Mouse (Mus musculus): ENCODE measurements around the gene Glul. TPM values are rescaled to one million over a fixed set of nuclear protein-coding genes. Genes with fewer than 3 reads are reported as not detected.

Glul gene
- total and polyA plus RNA-seq, 3 experiments = 22.6 to 49.1 (median 45.2) TPM

DNA sequence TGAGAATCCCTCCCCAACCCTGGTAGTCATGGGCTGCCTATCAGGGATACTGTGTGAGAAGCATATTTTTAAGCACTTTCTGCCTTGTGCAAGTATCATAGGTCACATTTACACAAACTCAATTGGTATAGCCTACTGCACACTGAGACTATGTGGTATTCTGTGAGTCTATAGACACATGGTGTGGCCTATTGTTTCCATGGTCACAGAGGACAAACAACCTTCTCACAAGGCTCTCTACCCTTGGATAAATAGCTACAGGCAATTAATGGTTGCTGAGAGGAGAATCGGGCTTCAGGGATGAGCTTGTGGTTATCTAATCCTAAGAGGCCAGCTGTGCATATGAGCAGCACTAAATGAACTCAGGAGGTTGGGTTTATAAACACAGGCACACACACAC is 58.1 kb downstream of the Glul start:
- Histone ChIP-seq H3K27ac (ENCODE audit: insufficient read depth, low read depth) (no peak overlapping the region), H3K79me2 (replicated peaks; ENCODE audit: control insufficient read depth, extremely low read depth, insufficient read depth, poor library complexity, severe bottlenecking) (no peaks in the 10 kb centered on the region), H3K4me3 (replicated peaks in 1 of 3; ENCODE audit: low read depth in 2 of 3, low read length in 2 of 3, poor library complexity in 1 of 3) (no peak overlapping the region), H3K4me1 (ENCODE audit: control insufficient read depth in 1 of 2, insufficient read depth in 2 of 2) (no peaks in the 10 kb centered on the region), H3K9ac (ENCODE audit: insufficient read depth, low read depth) (no peak overlapping the region), H3K36me3 (replicated peaks in 1 of 2; ENCODE audit: control insufficient read depth in 1 of 2, insufficient read depth in 1 of 2, low read length in 1 of 2) (no peaks in the 10 kb centered on the region), H3K4me2 (ENCODE audit: insufficient read depth, low read depth, poor library complexity, severe bottlenecking) (no peak overlapping the region), H3K9me3 (replicated peaks; ENCODE audit: low read length) (no peaks in the 10 kb centered on the region), H3K27me3 (replicated peaks) (no peaks in the 10 kb centered on the region)
- dilution Hi-C loops (cut with MboI; ENCODE audit: extremely low pct_ligation_motif_present, extremely low pct_unique_long_range_greater_than_20kb, low sequenced_read_pairs) (no loop called here), in situ Hi-C loops (cut with MboI; ENCODE audit: low pct_ligation_motif_present, low pct_unique_long_range_greater_than_20kb, low sequenced_read_pairs) (no loop called here)
- TF ChIP-seq KAT2A (IDR thresholded peaks at IDR 0.05; ENCODE audit: insufficient replicate concordance, low read length) (no peak), JUN (IDR thresholded peaks at IDR 0.05; ENCODE audit: insufficient read depth, low read depth, low read length) (no peak), BHLHE40 (IDR thresholded peaks at IDR 0.05; ENCODE audit: low read depth, low read length) (no peak), ELF1 (IDR thresholded peaks at IDR 0.05; ENCODE audit: low read depth, low read length) (no peak), ZKSCAN1 (IDR thresholded peaks at IDR 0.05; ENCODE audit: borderline replicate concordance, low read depth, low read length) (no peak), NRF1 (IDR thresholded peaks at IDR 0.05; ENCODE audit: low read depth, low read length) (no peak), RCOR1 (conservative IDR thresholded peaks at IDR 0.05; ENCODE audit: low read depth, low read length) (no peak), PAX5 (IDR thresholded peaks at IDR 0.05; ENCODE audit: low read length) (no peak), SMC3 (IDR thresholded peaks at IDR 0.05; ENCODE audit: low read depth, low read length) (no peak), USF2 (conservative IDR thresholded peaks at IDR 0.05; ENCODE audit: low read depth, low read length) (no peak), POLR2A (IDR thresholded peaks at IDR 0.05; ENCODE audit: low read depth, low read length) (no peak), MYC (IDR thresholded peaks at IDR 0.05; ENCODE audit: low read depth, low read length) (no peak), ETS1 (conservative IDR thresholded peaks at IDR 0.05; ENCODE audit: low read depth, low read length) (no peak), POLR2AphosphoS2 (IDR thresholded peaks at IDR 0.05; ENCODE audit: low read depth, low read length) (no peak), ZNF384 (IDR thresholded peaks at IDR 0.05; ENCODE audit: low read depth, low read length) (no peak), ZC3H11A (IDR thresholded peaks at IDR 0.05; ENCODE audit: low read depth, low read length) (no peak), EP300 (IDR thresholded peaks at IDR 0.05; ENCODE audit: low read length) (no peak), TBP (conservative IDR thresholded peaks at IDR 0.05; ENCODE audit: low read depth, low read length) (no peak), JUND (conservative IDR thresholded peaks at IDR 0.05; ENCODE audit: low read depth, low read length) (no peak)
- no peak for DNase-seq (ENCODE audit: extremely low read depth)

Other genes with a start within 250 kb of the Glul start
- not detected in 2 replicates for gene Rgs8, start 246.9 kb upstream of the Glul start, total RNA-seq (2012; rRNA removed)
- gene Rgs8, start 246.9 kb upstream of the Glul start, total RNA-seq (2014; rRNA removed) = not detected in 2 replicates
- 0.03 TPM in 1 of 2 replicates, not detected in the other for gene Rgs8, start 246.9 kb upstream of the Glul start, polyA plus RNA-seq (2012; ENCODE audit: insufficient read length, low read depth)
- 0.21 and 0.25 TPM in 2 replicates for gene Rgs16, start 159.6 kb upstream of the Glul start, total RNA-seq (2012; rRNA removed)
- gene Rgs16, start 159.6 kb upstream of the Glul start, total RNA-seq (2014; rRNA removed) = 0.15 TPM in 2 replicates
- 0.26 TPM in 1 of 2 replicates, not detected in the other for gene Rgs16, start 159.6 kb upstream of the Glul start, polyA plus RNA-seq (2012; ENCODE audit: insufficient read length, low read depth)
- 7.5 and 8.4 TPM in 2 replicates for gene Rnasel, start 150.5 kb upstream of the Glul start, total RNA-seq (2012; rRNA removed)
- 9.2 and 9.7 TPM in 2 replicates for gene Rnasel, start 150.5 kb upstream of the Glul start, total RNA-seq (2014; rRNA removed)
- 18.8 and 19.8 TPM in 2 replicates for gene Rnasel, start 150.5 kb upstream of the Glul start, polyA plus RNA-seq (2012; ENCODE audit: insufficient read length, low read depth)
- gene Rgsl1, start 55.8 kb upstream of the Glul start, total RNA-seq (2012; rRNA removed) = not detected in 2 replicates
- not detected in 2 replicates for gene Rgsl1, start 55.8 kb upstream of the Glul start, total RNA-seq (2014; rRNA removed)
- 0.10 and 0.20 TPM in 2 replicates for gene Rgsl1, start 55.8 kb upstream of the Glul start, polyA plus RNA-seq (2012; ENCODE audit: insufficient read length, low read depth)
- 0.04 TPM in 1 of 2 replicates, not detected in the other for gene Teddm1b, start 25.6 kb upstream of the Glul start, total RNA-seq (2012; rRNA removed)
- gene Teddm1b, start 25.6 kb upstream of the Glul start, total RNA-seq (2014; rRNA removed) = not detected in 2 replicates
- gene Teddm1b, start 25.6 kb upstream of the Glul start, polyA plus RNA-seq (2012; ENCODE audit: insufficient read length, low read depth) = 0.10 TPM in 1 of 2 replicates, not detected in the other
- gene Teddm1a, start 8.2 kb upstream of the Glul start, total RNA-seq (2012; rRNA removed) = not detected in 2 replicates
- not detected in 2 replicates for gene Teddm1a, start 8.2 kb upstream of the Glul start, total RNA-seq (2014; rRNA removed)
- not detected in 2 replicates for gene Teddm1a, start 8.2 kb upstream of the Glul start, polyA plus RNA-seq (2012; ENCODE audit: insufficient read length, low read depth)
- 0.04 TPM in 1 of 2 replicates, not detected in the other for gene Teddm2, start 284 bp downstream of the Glul start, total RNA-seq (2012; rRNA removed)
- gene Teddm2, start 284 bp downstream of the Glul start, total RNA-seq (2014; rRNA removed) = not detected in 2 replicates
- gene Teddm2, start 284 bp downstream of the Glul start, polyA plus RNA-seq (2012; ENCODE audit: insufficient read length, low read depth) = not detected in 2 replicates